In genomic region chr2:16359341-16359928, GRCm38 (mm10) we compare ENCODE assay signal across 7 mouse cellular contexts. TPM values are rescaled to one million over a fixed set of nuclear protein-coding genes. Genes with fewer than 3 reads are reported as not detected.
DNase-seq lines count a peak whose midpoint lies in the region; ATAC-seq lines count a peak whose summit lies in the region.

No protein-coding gene starts in this region.

- H3K36me3 ChIP-seq in embryonic facial prominence, embryonic 10.5 days (replicated peaks), result no peaks in the 10 kb centered on the region
- no peaks in the 10 kb centered on the region for H3K36me3 ChIP-seq in neural tube, embryonic 13.5 days

- H3K4me1 ChIP-seq in embryonic facial prominence, embryonic 10.5 days, result peaks cover 31% of the 10 kb centered on the region
- peaks cover 16% of the 10 kb centered on the region for H3K4me1 ChIP-seq in neural tube, embryonic 13.5 days (replicated peaks)

- ATAC-seq in neural tube, embryonic 13.5 days (ENCODE audit: low read depth), result no peak

- H3K27me3 ChIP-seq in embryonic facial prominence, embryonic 10.5 days (replicated peaks; ENCODE audit: low read depth, poor library complexity, severe bottlenecking), result no peaks in the 10 kb centered on the region; the same call in 1 of the 2 replicates
- H3K27me3 ChIP-seq in neural tube, embryonic 13.5 days, result peaks cover 14% of the 10 kb centered on the region

- WGBS in embryonic facial prominence, embryonic 10.5 days, result 64% methylated on average over 3 of the region's 3 CpGs
- WGBS in neural tube, embryonic 13.5 days, result 70% methylated on average over 3 of the region's 3 CpGs

- no peak overlapping the region for H3K27ac ChIP-seq in embryonic facial prominence, embryonic 10.5 days (replicated peaks)
- H3K27ac ChIP-seq in neural tube, embryonic 13.5 days (replicated peaks), result no peak overlapping the region

- DNase-seq in left cerebral cortex, adult 11 months (ENCODE audit: low spot score), result peak; percentile 39
- no peak for DNase-seq in left cerebral cortex, adult 8-10 months (ENCODE audit: low spot score in 2 of 2)
- DNase-seq in adipocyte (ENCODE audit: low spot score), result peak; percentile 15
- DNase-seq in embryonic facial prominence, embryonic 10.5 days (ENCODE audit: low spot score), result no peak
- DNase-seq in kidney, postnatal 14 days, result peak; percentile 64
- DNase-seq in right cerebral cortex, postnatal 36 days (ENCODE audit: low spot score in 2 of 2), result no peak

- no peaks in the 10 kb centered on the region for H3K9me3 ChIP-seq in embryonic facial prominence, embryonic 10.5 days
- H3K9me3 ChIP-seq in neural tube, embryonic 13.5 days, result no peaks in the 10 kb centered on the region

- peak overlapping the region; percentile 70; the same call in 1 of the 2 replicates for H3K4me3 ChIP-seq in embryonic facial prominence, embryonic 10.5 days
- peak overlapping the region; percentile 76 for H3K4me3 ChIP-seq in neural tube, embryonic 13.5 days

- H3K9ac ChIP-seq in neural tube, embryonic 13.5 days, result no peak overlapping the region

- peak overlapping the region; percentile 87 for H3K4me2 ChIP-seq in neural tube, embryonic 13.5 days

RNA-seq across cellular contexts. Expression of gene Plxdc2, which starts 3.3 kb away (rescaled TPM):
- 10 to 100 TPM; 35.1 to 52.3 (median 43.8) TPM for total RNA-seq in left cerebral cortex, adult 8-10 months (2022)
- polyA plus RNA-seq in embryonic facial prominence, embryonic 10.5 days (2016; fragmentation: Nextera tagmentation; extraction: Ambion mirVana), result 16.8 and 20.0 TPM in 2 replicates
- 28.4 and 33.8 TPM in 2 replicates for polyA plus RNA-seq in neural tube, embryonic 13.5 days (2015; fragmentation: Nextera tagmentation; extraction: Ambion mirVana)

Comparison
In these comparisons a context has a peak if more than half of its experiments do, and no peak if none do; other contexts are left out.
1. DNase-seq: peak in left cerebral cortex, adult 11 months (single experiment), adipocyte (single experiment) and kidney, postnatal 14 days (single experiment); none in left cerebral cortex, adult 8-10 months (0 of 2), embryonic facial prominence, embryonic 10.5 days (single experiment) and right cerebral cortex, postnatal 36 days (0 of 2).